Mouse (Mus musculus): ENCODE measurements around the gene Cacna2d1. TPM values are rescaled to one million over a fixed set of nuclear protein-coding genes. Genes with fewer than 3 reads are reported as not detected.

Gene Cacna2d1
- polyA plus RNA-seq, 1 experiment from 2014 or later, result 1.6 TPM

DNA sequence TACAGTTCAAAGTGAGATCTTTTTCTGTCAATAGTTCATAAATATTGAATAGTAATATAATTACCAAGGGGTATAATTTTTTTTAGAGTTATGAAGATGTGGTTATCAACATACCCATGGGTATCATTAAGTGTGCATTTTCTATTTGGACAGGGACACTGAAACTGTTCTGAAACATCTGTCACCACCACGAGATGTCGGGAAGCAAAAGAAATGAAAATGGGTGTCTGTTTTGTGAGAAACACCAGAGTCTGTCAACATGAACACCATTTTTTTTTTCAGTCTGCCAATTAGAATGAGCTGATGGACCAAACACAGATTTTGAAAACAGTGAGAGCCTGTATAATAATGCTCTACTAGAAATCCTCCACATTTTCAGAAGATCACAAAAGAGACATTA is 153.5 kb downstream of the Cacna2d1 start:
- H3K4me3 ChIP-seq, result no peak overlapping the region
- no peaks in the 10 kb centered on the region for H3K36me3 ChIP-seq
- no peaks in the 10 kb centered on the region for H3K4me1 ChIP-seq
- H3K9me3 ChIP-seq (replicated peaks), result no peaks in the 10 kb centered on the region
- 72% methylated on average over 2 of the region's 2 CpGs for WGBS (ENCODE audit: insufficient replicate concordance)
- H3K4me2 ChIP-seq, result no peak overlapping the region
- H3K27ac ChIP-seq, result no peak overlapping the region
- ATAC-seq, result no peak
- H3K27me3 ChIP-seq (replicated peaks), result no peaks in the 10 kb centered on the region
- no peak overlapping the region for H3K9ac ChIP-seq

GRCm38 (mm10) chr5:16092540-16092939 is 158.0 kb downstream of the Cacna2d1 start:
- Histone ChIP-seq H3K36me3 (no peaks in the 10 kb centered on the region), H3K9ac (no peak overlapping the region), H3K4me1 (no peaks in the 10 kb centered on the region), H3K27ac (no peak overlapping the region), H3K4me2 (no peak overlapping the region), H3K9me3 (replicated peaks) (no peaks in the 10 kb centered on the region), H3K4me3 (no peak overlapping the region), H3K27me3 (replicated peaks) (no peaks in the 10 kb centered on the region)
- WGBS (ENCODE audit: insufficient replicate concordance), result 49% methylated on average over 7 of the region's 7 CpGs
- no peak for ATAC-seq

GRCm38 (mm10) chr5:16093071-16093693 is 158.7 kb downstream of the Cacna2d1 start:
- no peak for ATAC-seq
- no peaks in the 10 kb centered on the region for H3K9me3 ChIP-seq (replicated peaks)
- WGBS (ENCODE audit: insufficient replicate concordance), result 64% methylated on average over 11 of the region's 11 CpGs

GRCm38 (mm10) chr5:16095345-16095744 is 160.9 kb downstream of the Cacna2d1 start:
- H3K9me3 ChIP-seq (replicated peaks), result no peaks in the 10 kb centered on the region
- H3K4me1 ChIP-seq, result no peaks in the 10 kb centered on the region
- no peak overlapping the region for H3K27ac ChIP-seq
- ATAC-seq, result no peak
- 57% methylated on average over 4 of the region's 4 CpGs for WGBS (ENCODE audit: insufficient replicate concordance)
- H3K9ac ChIP-seq, result no peak overlapping the region
- H3K4me3 ChIP-seq, result no peak overlapping the region
- no peaks in the 10 kb centered on the region for H3K27me3 ChIP-seq (replicated peaks)
- no peaks in the 10 kb centered on the region for H3K36me3 ChIP-seq
- H3K4me2 ChIP-seq, result no peak overlapping the region

More at GRCm38 (mm10) chr5:16093071-16093693, 158.7 kb downstream of the Cacna2d1 start:
- no peak overlapping the region for H3K4me3 ChIP-seq
- no peaks in the 10 kb centered on the region for H3K27me3 ChIP-seq (replicated peaks)
- no peak overlapping the region for H3K27ac ChIP-seq
- no peaks in the 10 kb centered on the region for H3K36me3 ChIP-seq
- no peaks in the 10 kb centered on the region for H3K4me1 ChIP-seq
- H3K4me2 ChIP-seq, result no peak overlapping the region
- H3K9ac ChIP-seq, result no peak overlapping the region

- no peaks in the 10 kb centered on the region for H3K36me3 ChIP-seq
- no peaks in the 10 kb centered on the region for H3K4me1 ChIP-seq
- no peak overlapping the region for H3K9ac ChIP-seq
- H3K27ac ChIP-seq, result no peak overlapping the region
- no peak overlapping the region for H3K4me2 ChIP-seq
- whole genome bisulfite sequencing (ENCODE audit: insufficient replicate concordance), result 54% methylated on average over 2 of the region's 2 CpGs
- H3K4me3 ChIP-seq, result no peak overlapping the region
- no peaks in the 10 kb centered on the region for H3K27me3 ChIP-seq (replicated peaks)
- ATAC-seq, result no peak
- no peaks in the 10 kb centered on the region for H3K9me3 ChIP-seq (replicated peaks)
Observed at GRCm38 (mm10) chr5:16098766-16099165, 164.3 kb downstream of the Cacna2d1 start.

- no peaks in the 10 kb centered on the region for H3K36me3 ChIP-seq
- H3K27me3 ChIP-seq (replicated peaks), result no peaks in the 10 kb centered on the region
- H3K9me3 ChIP-seq (replicated peaks), result no peaks in the 10 kb centered on the region
- no peaks in the 10 kb centered on the region for H3K4me1 ChIP-seq
- 82% methylated on average over 1 of the region's 1 CpGs for WGBS (ENCODE audit: insufficient replicate concordance)
- no peak overlapping the region for H3K27ac ChIP-seq
- no peak for ATAC-seq
- no peak overlapping the region for H3K4me3 ChIP-seq
- no peak overlapping the region for H3K9ac ChIP-seq
- no peak overlapping the region for H3K4me2 ChIP-seq
Observed at GRCm38 (mm10) chr5:16101820-16102219, 167.3 kb downstream of the Cacna2d1 start.

GRCm38 (mm10) chr5:16105701-16106100 is 171.2 kb downstream of the Cacna2d1 start:
- Histone ChIP-seq H3K9me3 (replicated peaks) (no peaks in the 10 kb centered on the region), H3K36me3 (no peaks in the 10 kb centered on the region), H3K27me3 (replicated peaks) (no peaks in the 10 kb centered on the region), H3K27ac (no peak overlapping the region), H3K4me2 (no peak overlapping the region), H3K4me3 (no peak overlapping the region), H3K4me1 (no peaks in the 10 kb centered on the region), H3K9ac (no peak overlapping the region)
- WGBS (ENCODE audit: insufficient replicate concordance), result 58% methylated on average over 2 of the region's 2 CpGs
- no peak for ATAC-seq

GRCm38 (mm10) chr5:16110643-16111042 is 176.2 kb downstream of the Cacna2d1 start:
- WGBS (ENCODE audit: insufficient replicate concordance), result 69% methylated on average over 1 of the region's 1 CpGs
- Histone ChIP-seq H3K27ac (no peak overlapping the region), H3K27me3 (replicated peaks) (no peaks in the 10 kb centered on the region), H3K4me3 (no peak overlapping the region), H3K36me3 (no peaks in the 10 kb centered on the region), H3K9me3 (replicated peaks) (no peaks in the 10 kb centered on the region), H3K9ac (no peak overlapping the region), H3K4me1 (no peaks in the 10 kb centered on the region), H3K4me2 (no peak overlapping the region)
- no peak for ATAC-seq

DNA sequence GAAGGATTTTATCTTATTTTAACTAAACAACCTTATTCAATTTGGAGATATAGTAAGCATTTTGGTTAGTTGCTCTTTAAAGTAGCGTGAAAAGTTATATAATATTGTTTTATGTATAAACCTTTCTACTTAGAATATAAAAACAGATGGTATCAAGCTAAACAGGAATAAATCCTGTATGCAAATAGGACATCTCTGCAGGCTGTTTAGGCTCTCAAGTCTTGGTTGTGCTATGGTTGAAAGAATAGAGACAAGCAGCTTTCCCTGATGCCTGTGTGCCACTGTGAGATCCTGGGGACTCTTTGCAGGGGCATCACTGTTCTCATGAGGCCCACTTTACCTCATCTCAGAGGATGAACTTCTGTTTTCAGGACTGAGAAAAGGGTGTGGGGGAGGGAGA is 179.4 kb downstream of the Cacna2d1 start:
- no peak for ATAC-seq
- Histone ChIP-seq H3K9ac (no peak overlapping the region), H3K4me1 (no peaks in the 10 kb centered on the region), H3K4me2 (no peak overlapping the region), H3K36me3 (no peaks in the 10 kb centered on the region), H3K9me3 (replicated peaks) (no peaks in the 10 kb centered on the region), H3K27ac (no peak overlapping the region), H3K4me3 (no peak overlapping the region), H3K27me3 (replicated peaks) (no peaks in the 10 kb centered on the region)
- 41% methylated on average over 1 of the region's 1 CpGs for WGBS (ENCODE audit: insufficient replicate concordance)

GRCm38 (mm10) chr5:16121334-16121733 is 186.8 kb downstream of the Cacna2d1 start:
- Histone ChIP-seq H3K9ac (no peak overlapping the region), H3K36me3 (no peaks in the 10 kb centered on the region), H3K4me2 (no peak overlapping the region), H3K4me1 (no peaks in the 10 kb centered on the region), H3K27ac (no peak overlapping the region), H3K27me3 (replicated peaks) (no peaks in the 10 kb centered on the region), H3K9me3 (replicated peaks) (no peaks in the 10 kb centered on the region), H3K4me3 (no peak overlapping the region)
- no peak for ATAC-seq
- WGBS (ENCODE audit: insufficient replicate concordance), result 70% methylated on average over 11 of the region's 11 CpGs

- Histone ChIP-seq H3K4me1 (no peaks in the 10 kb centered on the region), H3K27ac (no peak overlapping the region), H3K4me2 (no peak overlapping the region), H3K27me3 (replicated peaks) (no peaks in the 10 kb centered on the region), H3K9ac (no peak overlapping the region), H3K36me3 (no peaks in the 10 kb centered on the region), H3K9me3 (replicated peaks) (no peaks in the 10 kb centered on the region), H3K4me3 (no peak overlapping the region)
- WGBS (ENCODE audit: insufficient replicate concordance), result 69% methylated on average over 6 of the region's 6 CpGs
- no peak for ATAC-seq
Observed at GRCm38 (mm10) chr5:16122110-16122509, 187.6 kb downstream of the Cacna2d1 start.

GRCm38 (mm10) chr5:16134286-16135094 is 200.0 kb downstream of the Cacna2d1 start:
- no peak for ATAC-seq
- Histone ChIP-seq H3K9ac (no peak overlapping the region), H3K4me1 (no peaks in the 10 kb centered on the region), H3K9me3 (replicated peaks) (no peaks in the 10 kb centered on the region), H3K27me3 (replicated peaks) (no peaks in the 10 kb centered on the region), H3K4me3 (no peak overlapping the region), H3K27ac (no peak overlapping the region), H3K36me3 (no peaks in the 10 kb centered on the region), H3K4me2 (no peak overlapping the region)
- 60% methylated on average over 6 of the region's 6 CpGs for WGBS (ENCODE audit: insufficient replicate concordance)
